Mouse (Mus musculus) left cerebral cortex, adult 2 months (tissue): ENCODE results near the gene Gna11. TPM values are rescaled to one million over a fixed set of nuclear protein-coding genes. Genes with fewer than 3 reads are reported as not detected.

Experiments used
- DNase-seq, 2 experiments: peaks; one replicate each; pipeline ENCODE4 v3.0.0; 2021 to 2022; ENCODE audit warnings: low spot score in 2 of 2, mixed read lengths in 1 of 2; ENCODE audit errors: extremely low spot score in 1 of 2
- H3K27ac ChIP-seq: fragments of 200-600 bp; 2 replicates; pipeline ENCODE4 v1.8.1; 2022
- H3K4me3 ChIP-seq: fragments of 200-600 bp; 2 replicates; pipeline ENCODE4 v1.8.1; 2022
- CTCF ChIP-seq: fragments of 200-600 bp; IDR thresholded peaks from 2 replicates; pipeline ENCODE4 v1.8.1; 2022; ENCODE audit warnings: antibody characterized with exemption, mild to moderate bottlenecking, moderate library complexity
- intact Hi-C: fragments of 180-260 bp; cut with DNase I; formaldehyde crosslinking; loops from one replicate; pipeline ENCODE4 v1.15.1; 2025
- total RNA-seq, 2 experiments: library from RNA; stranded (reverse); gene quantifications; 2 replicates each; pipeline ENCODE4 v1.2.3; 2021

Gna11 gene
- total RNA-seq, 2 experiments from 2014 or later, result 106 to 110 TPM

- Histone ChIP-seq H3K27ac (peak within 1 kb of the TSS; percentile 79), H3K4me3 (peak within 1 kb of the TSS; percentile 80)
- DNase-seq, result no peak
- intact Hi-C loops, result loop anchor here (2.0 kb wide), 1 partner anchor 22 kb away; no protein-coding TSS in a partner anchor
- TF ChIP-seq CTCF, result no peak
These were observed 29.4 kb upstream of the Gna11 start, which contains the start of gene Tle2 for GRCm38 (mm10) chr10:81574081-81575056. TSS of gene Tle2 (plus strand) at chr10:81574561.

DNA sequence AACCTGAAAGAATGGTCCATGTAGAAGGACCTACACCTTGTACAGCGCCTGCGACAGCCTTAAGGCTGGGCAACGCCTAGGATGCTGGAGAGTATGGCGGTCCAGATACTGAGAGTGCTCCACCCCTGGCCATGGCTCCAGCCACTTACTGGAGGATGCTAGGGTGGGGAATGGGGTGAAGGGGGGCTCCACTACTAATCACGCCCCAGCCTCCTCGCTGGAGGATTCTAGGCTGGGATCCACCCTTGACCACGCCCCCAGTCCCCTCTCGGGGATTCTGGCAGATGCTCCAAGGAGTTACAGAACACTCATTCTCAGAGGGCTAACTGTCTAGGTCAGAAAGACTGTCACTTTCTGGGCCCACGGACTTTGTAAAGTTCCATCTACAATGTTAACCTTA is 28.0 kb upstream of the Gna11 start:
- no peak overlapping the region for H3K4me3 ChIP-seq
- no peak overlapping the region for H3K27ac ChIP-seq
- no peak for TF ChIP-seq CTCF
- intact Hi-C loops, result no loop called here
- no peak for DNase-seq

DNA sequence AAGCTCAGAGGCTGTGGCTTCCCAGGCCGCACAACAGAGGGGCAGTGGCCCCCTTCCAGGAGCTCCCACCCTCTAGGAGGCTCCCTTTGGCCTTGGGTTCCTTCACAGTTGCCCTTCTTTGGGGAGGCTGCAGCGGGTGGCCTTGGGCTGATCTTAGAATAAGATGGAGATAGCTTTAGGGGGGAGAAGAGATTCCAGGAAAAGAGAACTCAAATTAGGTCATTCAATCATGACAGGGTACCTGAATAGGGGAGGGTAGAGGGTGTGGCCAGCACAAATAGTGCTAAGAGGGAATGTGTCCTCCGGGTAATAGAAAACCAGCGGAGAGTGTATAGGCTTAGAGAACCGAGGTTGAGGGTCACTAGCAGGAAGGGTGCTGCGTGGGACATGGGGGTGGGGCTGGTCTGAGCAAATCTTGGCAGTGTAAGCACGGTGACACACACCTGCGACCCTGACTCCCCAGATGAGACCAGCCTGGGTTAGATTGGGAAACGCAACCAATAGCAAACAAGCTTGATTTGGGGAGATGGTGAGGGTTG is 27.2 kb upstream of the Gna11 start:
- DNase-seq, result no peak
- H3K27ac ChIP-seq, result no peak overlapping the region
- intact Hi-C loops, result no loop called here
- peak overlapping the region; percentile 82; the same call in 1 of the 2 replicates for H3K4me3 ChIP-seq
- TF ChIP-seq CTCF, result no peak

GRCm38 (mm10) chr10:81571501-81571876 is 26.5 kb upstream of the Gna11 start:
- Histone ChIP-seq H3K4me3 (peak overlapping the region; percentile 82), H3K27ac (peak overlapping the region; percentile 82)
- TF ChIP-seq CTCF, result no peak
- DNase-seq, result peak; percentile 97 to 98
- intact Hi-C loops, result loop anchor here (1.0 to 2.0 kb wide), 2 partner anchors 29 to 33 kb away; no protein-coding TSS in a partner anchor

- intact Hi-C loops, result loop anchor here (1.0 to 2.0 kb wide), 2 partner anchors 29 to 34 kb away; no protein-coding TSS in a partner anchor
- TF ChIP-seq CTCF, result no peak
These were observed 26.0 kb upstream of the Gna11 start for GRCm38 (mm10) chr10:81570831-81571500.

DNA sequence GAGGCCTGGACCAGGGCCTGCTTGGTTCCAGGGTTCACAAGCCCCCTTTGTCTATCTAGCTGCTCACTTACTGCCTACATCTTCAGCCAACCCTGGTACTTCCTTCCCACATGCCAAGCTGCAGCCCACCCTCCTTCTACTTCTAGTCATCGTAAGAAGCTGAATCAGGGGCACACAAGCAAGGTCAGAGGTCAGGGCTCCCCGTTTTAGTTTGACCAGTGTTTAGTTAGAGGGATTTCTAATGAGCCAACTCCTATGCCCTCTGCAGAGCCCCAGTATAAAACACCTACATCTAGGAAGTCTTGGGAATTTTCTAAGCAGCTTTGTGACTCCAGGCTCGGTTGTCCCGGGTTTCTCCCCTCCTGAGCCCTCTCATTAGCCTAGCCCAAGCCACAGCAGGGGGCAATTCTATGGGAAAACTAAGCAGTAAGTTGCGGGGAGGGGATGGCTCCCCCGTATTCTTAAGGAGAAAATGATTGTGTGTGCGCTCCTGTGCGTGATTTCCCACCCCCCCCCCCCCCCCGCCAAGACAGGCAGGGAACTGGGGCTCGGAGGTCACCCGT is 25.3 kb upstream of the Gna11 start:
- Histone ChIP-seq H3K4me3 (peak overlapping the region; percentile 82), H3K27ac (peak overlapping the region; percentile 82)
- intact Hi-C loops, result loop anchor here (2.0 kb wide), 1 partner anchor 34 kb away; no protein-coding TSS in a partner anchor
- DNase-seq, result no peak
- TF ChIP-seq CTCF, result no peak

More at GRCm38 (mm10) chr10:81570831-81571500, 26.0 kb upstream of the Gna11 start:
- peak; percentile 93 to 95 for DNase-seq
- Histone ChIP-seq H3K27ac (peak overlapping the region; percentile 82), H3K4me3 (peak overlapping the region; percentile 82)

GRCm38 (mm10) chr10:81569507-81570237 is 24.7 kb upstream of the Gna11 start:
- DNase-seq, result no peak
- no peak overlapping the region for H3K27ac ChIP-seq
- TF ChIP-seq CTCF, result no peak
- H3K4me3 ChIP-seq, result no peak overlapping the region
- intact Hi-C loops, result loop anchor here (2.0 kb wide), 1 partner anchor 35 kb away; no protein-coding TSS in a partner anchor

- Histone ChIP-seq H3K4me3 (no peak overlapping the region), H3K27ac (no peak overlapping the region)
- no peak for DNase-seq
- intact Hi-C loops, result no loop called here
- TF ChIP-seq CTCF, result no peak
These were observed 23.6 kb upstream of the Gna11 start for GRCm38 (mm10) chr10:81568381-81569191.

DNA sequence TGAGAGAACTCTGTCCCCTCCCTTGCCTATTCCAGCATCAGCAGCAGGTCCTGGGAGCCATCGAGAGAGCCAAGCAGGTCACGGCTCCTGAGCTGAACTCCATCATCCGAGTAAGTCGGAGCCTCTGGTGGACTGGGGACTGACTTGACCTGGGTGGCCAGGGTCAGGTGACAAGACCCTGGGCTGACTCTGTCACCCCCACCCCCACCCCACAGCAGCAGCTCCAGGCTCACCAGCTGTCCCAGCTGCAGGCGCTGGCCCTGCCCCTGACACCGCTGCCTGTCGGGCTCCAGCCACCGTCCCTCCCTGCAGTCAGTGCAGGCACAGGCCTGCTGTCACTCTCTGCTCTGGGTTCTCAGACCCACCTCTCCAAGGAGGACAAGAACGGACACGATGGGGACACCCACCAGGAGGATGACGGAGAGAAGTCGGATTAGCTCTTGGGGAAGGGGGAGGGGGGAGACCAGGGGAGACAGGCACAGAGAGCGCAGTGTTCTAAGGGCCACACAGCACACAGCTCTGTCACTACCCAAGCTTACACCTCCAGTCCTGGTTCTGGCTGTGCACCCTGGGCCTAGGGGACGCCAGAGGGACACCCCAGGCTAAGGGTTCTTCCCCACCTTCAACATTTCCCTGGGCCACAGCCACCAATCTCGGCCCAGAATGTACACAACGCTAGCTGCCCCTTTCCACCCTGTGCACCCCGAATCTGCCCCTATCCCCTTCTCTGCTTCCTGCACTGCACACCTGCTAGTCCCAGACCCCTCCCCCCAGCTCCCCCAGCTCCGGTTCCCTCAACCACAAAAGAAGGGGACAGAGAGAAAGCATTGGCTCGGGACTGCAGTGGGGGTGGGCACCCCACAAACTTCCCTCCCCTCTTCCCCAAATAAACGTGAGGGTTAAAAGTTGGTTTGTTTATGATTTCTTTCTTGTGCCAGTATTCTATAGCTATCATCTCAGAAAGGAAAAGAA is 20.6 kb upstream of the Gna11 start:
- no peak overlapping the region for H3K4me3 ChIP-seq
- no peak for TF ChIP-seq CTCF
- intact Hi-C loops, result no loop called here
- no peak for DNase-seq
- no peak overlapping the region for H3K27ac ChIP-seq
